Mouse (Mus musculus) spleen, adult 12 weeks (tissue): Measurements from ENCODE around the gene Olfr686.

Source experiments
- DNase-seq: peaks from one replicate; pipeline ENCODE4 v3.0.0; 2022; ENCODE audit warnings: low spot score

The Olfr686 gene

GRCm38 (mm10) chr7:105207385-105207784 is at the start of gene Olfr686:
Olfr686 (minus strand) TSS chr7:105207485.
- DNase-seq, result no peak

GRCm38 (mm10) chr7:105256656-105257055 is 49.4 kb upstream of the Olfr686 start:
- DNase-seq, result no peak

GRCm38 (mm10) chr7:105248197-105248596 is 40.9 kb upstream of the Olfr686 start:
- DNase-seq, result no peak

- no peak for DNase-seq
Observed at GRCm38 (mm10) chr7:105247671-105248070, 40.4 kb upstream of the Olfr686 start.

- no peak for DNase-seq
Observed at GRCm38 (mm10) chr7:105229386-105229785, 22.1 kb upstream of the Olfr686 start.

- DNase-seq, result no peak
Observed at GRCm38 (mm10) chr7:105228138-105228537, 20.9 kb upstream of the Olfr686 start.

GRCm38 (mm10) chr7:105226703-105227102 is 19.4 kb upstream of the Olfr686 start:
- no peak for DNase-seq

GRCm38 (mm10) chr7:105226072-105226471 is 18.8 kb upstream of the Olfr686 start:
- no peak for DNase-seq

GRCm38 (mm10) chr7:105218281-105218680 is 11.0 kb upstream of the Olfr686 start:
- DNase-seq, result no peak

GRCm38 (mm10) chr7:105214761-105215160 is 7.5 kb upstream of the Olfr686 start:
- no peak for DNase-seq

GRCm38 (mm10) chr7:105185912-105186311 is 21.4 kb downstream of the Olfr686 start, which contains the start of gene Olfr685:
Olfr685 (minus strand) TSS chr7:105186012.
- DNase-seq, result no peak

- no peak for DNase-seq
Observed at GRCm38 (mm10) chr7:105170773-105171172, 36.5 kb downstream of the Olfr686 start.

- no peak for DNase-seq
Observed at GRCm38 (mm10) chr7:105163553-105163952, 43.7 kb downstream of the Olfr686 start, which contains the start of gene Olfr684. Olfr684 (minus strand) TSS chr7:105163653.
